Mouse (Mus musculus) kidney, postnatal 0 days (tissue): ENCODE results near the gene Adgrg3. TPM values are rescaled to one million over a fixed set of nuclear protein-coding genes. Genes with fewer than 3 reads are reported as not detected.

ENCODE experiments used
- ATAC-seq: fragments of 200-750 bp; cut with Nextera tagmentation; replicated peaks from 2 replicates; pipeline ENCODE4 v1.8.0; 2017; ENCODE audit warnings: low read depth, moderate number of reproducible peaks, moderate TSS enrichment, moderate library complexity; ENCODE audit not compliant: low FRiP score
- DNase-seq: peaks from one replicate; pipeline ENCODE4 v3.0.0-alpha.2; 2016; ENCODE audit warnings: low spot score
- H3K27ac ChIP-seq: fragments of 300-500 bp; sonication (generic); 2 replicates; pipeline ENCODE4 v1.5.1; 2014; ENCODE audit warnings: mild to moderate bottlenecking
- H3K27me3 ChIP-seq: fragments of 300-500 bp; sonication (generic); 2 replicates; pipeline ENCODE4 v1.6.1; 2014; ENCODE audit warnings: low read length, mixed read lengths; ENCODE audit not compliant: insufficient read depth
- H3K36me3 ChIP-seq: fragments of 300-500 bp; sonication (generic); 2 replicates; pipeline ENCODE4 v1.6.1; 2014; ENCODE audit warnings: low read length, mixed read lengths; ENCODE audit not compliant: insufficient read depth
- H3K4me1 ChIP-seq: fragments of 300-500 bp; sonication (generic); replicated peaks from 2 replicates; pipeline ENCODE4 v1.6.1; 2014; ENCODE audit warnings: antibody characterized with exemption, low read length, mixed read lengths; ENCODE audit not compliant: insufficient read depth
- H3K4me2 ChIP-seq: fragments of 300-500 bp; sonication (generic); 2 replicates; pipeline ENCODE4 v1.6.1; 2014; ENCODE audit warnings: mild to moderate bottlenecking, low read length, moderate library complexity, mixed read lengths
- H3K4me3 ChIP-seq: fragments of 300-500 bp; sonication (generic); replicated peaks from 2 replicates; pipeline ENCODE4 v1.5.1; 2014; ENCODE audit warnings: low read depth, low read length
- H3K9ac ChIP-seq: fragments of 300-500 bp; sonication (generic); 2 replicates; pipeline ENCODE4 v1.6.1; 2014; ENCODE audit warnings: low read depth, low read length
- H3K9me3 ChIP-seq: fragments of 300-500 bp; sonication (generic); replicated peaks from 2 replicates; pipeline ENCODE4 v1.6.1; 2016; ENCODE audit warnings: low read length, inconsistent platforms, mixed read lengths
- CTCF ChIP-seq: IDR thresholded peaks from 2 replicates; pipeline ENCODE4 v1.5.1; 2016; ENCODE audit warnings: antibody characterized with exemption, low read depth, mild to moderate bottlenecking, moderate library complexity
- WGBS: fragments of 180-500 bp; shearing (Covaris S2); extraction: QIAGEN DNeasy Blood & Tissue Kit; methylation state at CpG from one replicate; pipeline ENCODE4 v1.1.7; 2014; 5-methylcytosine and 5-hydroxymethylcytosine counted together
- polyA plus RNA-seq: library from polyadenylated mRNA; unstranded; fragments of >200 nt; fragmentation: Nextera tagmentation; extraction: Ambion mirVana; gene quantifications from 2 replicates; pipeline ENCODE4 v1.2.1, GENCODE M21; 2015

Adgrg3 gene
- polyA plus RNA-seq, 1 experiment from 2014 or later = 3.7 TPM

- H3K27ac ChIP-seq = no peak overlapping the region
- no peaks in the 10 kb centered on the region for H3K27me3 ChIP-seq
- no peak overlapping the region for H3K4me3 ChIP-seq
- TF ChIP-seq CTCF = no peak
- H3K4me1 ChIP-seq = peaks cover 21% of the 10 kb centered on the region
- no peaks in the 10 kb centered on the region for H3K9me3 ChIP-seq
- WGBS = 80% methylated on average over 9 of the region's 9 CpGs
- DNase-seq = no peak
- no peak overlapping the region for H3K4me2 ChIP-seq
- no peak overlapping the region for H3K9ac ChIP-seq
- ATAC-seq = no peak
- H3K36me3 ChIP-seq = no peaks in the 10 kb centered on the region
Measured at GRCm38 (mm10) chr8:94991454-94991994, 26.0 kb upstream of the Adgrg3 start.

- DNase-seq = no peak
- WGBS = 84% methylated on average over 4 of the region's 4 CpGs
- Histone ChIP-seq H3K9ac (no peak overlapping the region), H3K4me3 (no peak overlapping the region), H3K4me2 (no peak overlapping the region), H3K4me1 (peaks cover 23% of the 10 kb centered on the region), H3K27me3 (no peaks in the 10 kb centered on the region), H3K9me3 (no peaks in the 10 kb centered on the region), H3K36me3 (no peaks in the 10 kb centered on the region), H3K27ac (peak overlapping the region; percentile 42; the same call in 1 of the 2 replicates)
- ATAC-seq = no peak
- no peak for TF ChIP-seq CTCF
Measured at GRCm38 (mm10) chr8:94992010-94992409, 25.5 kb upstream of the Adgrg3 start.

GRCm38 (mm10) chr8:94992534-94992933 is 25.0 kb upstream of the Adgrg3 start:
- H3K27ac ChIP-seq = peak overlapping the region; percentile 42; the same call in 1 of the 2 replicates
- TF ChIP-seq CTCF = no peak
- H3K4me2 ChIP-seq = no peak overlapping the region
- H3K4me1 ChIP-seq = peaks cover 26% of the 10 kb centered on the region
- H3K9me3 ChIP-seq = no peaks in the 10 kb centered on the region
- no peaks in the 10 kb centered on the region for H3K27me3 ChIP-seq
- H3K36me3 ChIP-seq = no peaks in the 10 kb centered on the region
- H3K9ac ChIP-seq = no peak overlapping the region
- peak; percentile 28 for DNase-seq
- no peak for ATAC-seq
- H3K4me3 ChIP-seq = no peak overlapping the region
- WGBS = 67% methylated on average over 5 of the region's 5 CpGs

- Histone ChIP-seq H3K36me3 (no peaks in the 10 kb centered on the region), H3K9ac (no peak overlapping the region), H3K4me2 (no peak overlapping the region), H3K27ac (peak overlapping the region; percentile 15; the same call in 1 of the 2 replicates), H3K9me3 (no peaks in the 10 kb centered on the region), H3K4me3 (no peak overlapping the region), H3K4me1 (peaks cover 28% of the 10 kb centered on the region), H3K27me3 (no peaks in the 10 kb centered on the region)
- TF ChIP-seq CTCF = no peak
- 71% methylated on average over 9 of the region's 9 CpGs for WGBS
- ATAC-seq (no peak), DNase-seq (no peak)
Measured at GRCm38 (mm10) chr8:94992996-94993724, 24.3 kb upstream of the Adgrg3 start.

- Histone ChIP-seq H3K4me2 (no peak overlapping the region), H3K9me3 (no peaks in the 10 kb centered on the region), H3K27me3 (no peaks in the 10 kb centered on the region), H3K4me1 (peaks cover 30% of the 10 kb centered on the region), H3K9ac (no peak overlapping the region), H3K36me3 (no peaks in the 10 kb centered on the region), H3K4me3 (no peak overlapping the region), H3K27ac (no peak overlapping the region)
- 4% methylated on average over 14 of the region's 14 CpGs for WGBS
- DNase-seq (peak; percentile 76), ATAC-seq (peak; percentile 66; the same call in 1 of the 2 replicates)
- no peak for TF ChIP-seq CTCF
Measured at GRCm38 (mm10) chr8:94994006-94994405, 23.5 kb upstream of the Adgrg3 start.

- H3K27ac ChIP-seq = no peak overlapping the region
- 37% methylated on average over 1 of the region's 1 CpGs for WGBS
Measured at GRCm38 (mm10) chr8:94994510-94994909, 23.0 kb upstream of the Adgrg3 start.

More at GRCm38 (mm10) chr8:94994510-94994909, 23.0 kb upstream of the Adgrg3 start:
- TF ChIP-seq CTCF = no peak
- DNase-seq (no peak), ATAC-seq (no peak)
- Histone ChIP-seq H3K4me1 (peaks cover 30% of the 10 kb centered on the region), H3K27me3 (no peaks in the 10 kb centered on the region), H3K9me3 (no peaks in the 10 kb centered on the region), H3K4me2 (no peak overlapping the region), H3K9ac (no peak overlapping the region), H3K4me3 (no peak overlapping the region), H3K36me3 (no peaks in the 10 kb centered on the region)
